Mouse (Mus musculus): Measurements from ENCODE around the gene Nyap1.

The Nyap1 gene

DNA sequence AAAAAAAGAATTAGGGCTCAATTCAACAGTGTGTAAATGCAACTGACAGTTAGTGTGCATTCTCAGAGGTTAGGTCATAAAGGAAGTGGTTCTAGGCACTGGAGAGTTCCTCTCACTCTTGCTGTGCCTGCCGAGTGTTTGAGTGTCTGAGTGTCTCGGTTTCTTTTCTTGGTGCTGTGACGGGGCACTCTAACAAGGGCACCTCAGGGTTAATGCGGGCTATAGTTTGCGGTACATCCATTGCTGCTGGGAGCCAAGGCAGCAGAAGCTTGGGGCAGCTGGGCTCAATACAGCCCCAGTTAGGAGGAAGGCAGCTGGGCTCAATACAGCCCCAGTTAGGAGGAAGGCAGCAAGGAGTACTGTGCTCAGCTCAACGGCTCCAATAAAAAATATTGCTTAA is 36.2 kb downstream of the Nyap1 start:
- CTCF ChIA-PET, result interaction anchor here (0.7 kb wide), 1 partner anchor 28 kb away, joined by 3 read pairs; no protein-coding TSS in a partner anchor

DNA sequence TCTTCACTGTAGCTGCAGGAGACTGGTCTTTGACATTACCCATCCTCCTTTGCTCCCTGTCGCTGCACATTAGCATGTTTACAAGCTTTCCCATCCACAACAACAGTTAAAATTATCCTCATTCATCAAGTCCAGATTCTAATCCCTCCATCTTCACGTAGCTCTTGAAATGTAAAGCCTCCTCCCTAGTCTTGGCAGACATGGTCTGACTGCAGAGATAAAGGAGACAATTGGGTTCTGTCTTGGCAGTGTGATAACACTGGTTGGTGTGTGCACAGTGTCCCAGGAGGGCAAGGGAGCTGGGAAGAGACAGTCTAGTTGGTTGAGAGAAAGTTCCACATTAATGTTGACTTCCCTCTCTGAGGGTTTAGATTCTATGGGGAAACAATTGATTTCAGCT is 41.6 kb downstream of the Nyap1 start:
- CTCF ChIA-PET, result interaction anchor here (1.1 kb wide), 1 partner anchor 22 kb away, joined by 3 read pairs; no protein-coding TSS in a partner anchor

DNA sequence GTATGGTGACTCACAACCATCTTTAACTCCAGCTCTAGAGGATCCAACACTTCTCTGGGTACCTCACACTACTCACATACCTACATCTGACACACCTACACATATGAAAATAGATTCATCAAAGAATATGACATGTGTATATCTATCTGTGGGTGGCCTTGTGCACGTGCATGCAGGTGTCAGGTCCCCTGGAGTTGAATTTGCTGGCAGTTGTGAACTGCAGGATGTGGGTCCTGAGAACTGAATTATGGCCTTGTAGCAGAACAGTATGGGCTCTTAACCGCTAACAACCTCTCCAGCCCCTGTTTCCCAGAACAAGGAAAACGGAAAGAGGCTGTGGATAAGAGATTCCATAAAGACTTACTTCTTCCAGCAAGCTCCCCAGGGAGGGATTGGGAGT is 42.3 kb downstream of the Nyap1 start:
- CTCF ChIA-PET, result interaction anchor here (1.1 kb wide), 1 partner anchor 21 kb away, joined by 3 read pairs; no protein-coding TSS in a partner anchor

DNA sequence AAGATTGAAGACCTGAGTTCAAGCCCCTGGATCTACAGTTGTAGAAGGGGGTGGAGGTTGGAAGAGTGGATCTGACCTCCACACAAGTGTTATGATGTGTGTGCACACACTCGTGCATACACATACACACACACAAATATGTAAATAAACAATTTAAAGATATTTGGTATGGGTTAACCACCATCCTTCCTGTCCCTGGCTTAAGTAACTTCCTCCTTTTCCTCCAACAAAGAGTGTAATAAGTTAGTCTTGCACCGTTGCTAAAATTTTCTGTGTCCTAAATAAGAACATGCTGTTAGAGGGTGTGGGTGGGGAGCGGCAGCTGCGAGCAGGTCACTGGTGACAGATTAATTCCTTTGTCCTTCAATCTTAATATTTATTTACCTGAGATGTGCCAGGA is 45.5 kb downstream of the Nyap1 start:
- CTCF ChIA-PET, result no interaction called here

DNA sequence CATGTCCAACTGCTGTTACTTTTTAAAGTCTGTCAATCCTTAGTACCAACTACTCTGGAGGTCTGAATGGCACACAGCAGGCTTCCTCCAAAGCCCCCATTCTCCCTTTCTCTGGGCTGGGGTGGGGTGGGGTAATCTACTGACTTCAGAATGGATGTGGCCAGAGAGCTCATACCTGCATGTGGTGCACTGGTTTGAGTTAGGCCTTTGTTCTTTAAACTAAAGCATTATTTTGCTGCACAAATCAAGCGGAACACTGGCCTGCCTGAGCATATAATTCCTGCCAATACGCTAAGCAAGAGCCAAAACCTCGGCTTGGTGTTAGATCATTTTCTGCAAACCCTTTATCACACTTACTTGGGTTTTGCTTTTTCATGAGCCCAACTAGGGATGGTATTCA is 46.6 kb downstream of the Nyap1 start:
- CTCF ChIA-PET, result no interaction called here

GRCm38 (mm10) chr5:137691881-137692280 is 49.5 kb downstream of the Nyap1 start:
- CTCF ChIA-PET, result interaction anchor here (0.7 to 1.2 kb wide), 2 partner anchors 42 to 61 kb away, joined by 4 to 8 read pairs; no protein-coding TSS in a partner anchor

DNA sequence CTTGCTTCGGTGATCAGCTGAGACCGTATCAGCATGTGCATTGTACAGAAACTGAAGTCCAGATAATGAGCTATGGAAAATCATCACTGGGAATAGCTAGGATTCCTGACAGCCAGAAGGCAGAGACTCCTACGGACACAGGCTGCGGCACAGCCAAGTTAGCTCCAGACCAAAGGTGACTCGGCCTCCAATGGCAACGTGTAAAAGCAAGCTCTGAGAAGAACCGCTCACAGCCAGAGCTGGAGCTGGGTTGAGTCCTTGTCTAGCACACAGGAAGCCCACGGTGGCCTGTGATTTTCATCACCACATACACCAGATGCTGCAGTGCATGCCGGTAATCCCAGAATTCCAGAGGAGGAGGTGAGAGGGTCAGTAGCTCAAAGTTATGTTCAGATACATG is 50.9 kb downstream of the Nyap1 start:
- CTCF ChIA-PET, result interaction anchor here (0.7 to 1.3 kb wide), 2 partner anchors 33 to 59 kb away, joined by 3 to 4 read pairs; no protein-coding TSS in a partner anchor

GRCm38 (mm10) chr5:137689974-137690373 is 51.4 kb downstream of the Nyap1 start:
- CTCF ChIA-PET, result interaction anchor here (0.7 to 1.3 kb wide), 2 partner anchors 32 to 60 kb away, joined by 3 to 4 read pairs; no protein-coding TSS in a partner anchor

- CTCF ChIA-PET, result interaction anchor here (0.6 kb wide), 1 partner anchor 299 kb away, joined by 5 read pairs; no protein-coding TSS in a partner anchor
Measured at GRCm38 (mm10) chr5:137686127-137686790, 55.1 kb downstream of the Nyap1 start.

DNA sequence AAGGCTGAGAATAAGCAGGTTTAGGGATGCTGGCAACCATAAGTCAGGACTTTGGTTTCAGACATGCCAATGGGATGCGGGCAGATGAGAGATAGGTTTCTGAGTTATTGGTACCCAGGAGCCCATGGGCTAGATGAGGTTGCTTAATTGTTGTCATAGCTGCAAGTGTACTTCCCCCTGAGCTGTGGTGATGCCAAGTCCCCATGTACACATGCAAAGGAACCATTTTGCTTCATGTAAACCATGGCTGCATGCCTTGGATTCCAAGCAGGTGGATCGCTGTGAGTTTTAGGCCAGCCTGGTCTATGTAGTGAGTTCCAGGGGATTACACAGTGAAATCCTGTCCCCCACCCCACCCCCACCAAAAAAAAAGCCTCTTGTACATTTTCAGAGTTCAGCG is 55.8 kb downstream of the Nyap1 start:
- CTCF ChIA-PET, result interaction anchor here (0.7 kb wide), 1 partner anchor 35 kb away, joined by 6 read pairs; no protein-coding TSS in a partner anchor

GRCm38 (mm10) chr5:137684294-137685123 is 56.9 kb downstream of the Nyap1 start, which contains the start of gene Agfg2:
TSS of gene Agfg2 (minus strand) at chr5:137684726.
- CTCF ChIA-PET, result interaction anchor here (0.6 to 1.2 kb wide), 4 partner anchors 63 to 999 kb away, joined by 3 to 10 read pairs (median 4); no protein-coding TSS in a partner anchor

GRCm38 (mm10) chr5:137683388-137684293 is 57.8 kb downstream of the Nyap1 start:
- CTCF ChIA-PET, result interaction anchor here (0.6 to 1.2 kb wide), 4 partner anchors 64 to 94 kb away, joined by 3 to 10 read pairs (median 4); no protein-coding TSS in a partner anchor

DNA sequence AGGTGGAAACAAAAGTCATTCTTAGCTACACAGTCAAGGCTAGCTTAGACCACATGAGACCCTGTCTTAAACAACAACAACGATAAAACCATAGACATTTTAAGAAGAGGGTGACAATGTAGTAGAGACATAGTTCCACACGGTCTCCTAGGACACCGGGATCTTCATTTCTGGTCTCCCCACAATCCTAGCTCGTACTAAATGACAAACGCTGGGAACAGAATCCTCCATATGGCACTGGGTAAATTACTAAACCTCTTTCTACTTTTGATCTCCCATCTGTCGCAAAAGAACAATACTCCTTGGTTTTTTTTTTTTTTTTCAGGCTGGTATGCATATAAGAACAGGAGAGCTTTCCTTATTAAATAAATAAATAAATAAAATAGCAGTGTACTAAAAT is 58.9 kb downstream of the Nyap1 start:
- CTCF ChIA-PET, result interaction anchor here (0.7 kb wide), 2 partner anchors 43 to 82 kb away, joined by 3 to 9 read pairs; no protein-coding TSS in a partner anchor
